Mouse (Mus musculus): ENCODE results near the gene Cask.

Cask gene

DNA sequence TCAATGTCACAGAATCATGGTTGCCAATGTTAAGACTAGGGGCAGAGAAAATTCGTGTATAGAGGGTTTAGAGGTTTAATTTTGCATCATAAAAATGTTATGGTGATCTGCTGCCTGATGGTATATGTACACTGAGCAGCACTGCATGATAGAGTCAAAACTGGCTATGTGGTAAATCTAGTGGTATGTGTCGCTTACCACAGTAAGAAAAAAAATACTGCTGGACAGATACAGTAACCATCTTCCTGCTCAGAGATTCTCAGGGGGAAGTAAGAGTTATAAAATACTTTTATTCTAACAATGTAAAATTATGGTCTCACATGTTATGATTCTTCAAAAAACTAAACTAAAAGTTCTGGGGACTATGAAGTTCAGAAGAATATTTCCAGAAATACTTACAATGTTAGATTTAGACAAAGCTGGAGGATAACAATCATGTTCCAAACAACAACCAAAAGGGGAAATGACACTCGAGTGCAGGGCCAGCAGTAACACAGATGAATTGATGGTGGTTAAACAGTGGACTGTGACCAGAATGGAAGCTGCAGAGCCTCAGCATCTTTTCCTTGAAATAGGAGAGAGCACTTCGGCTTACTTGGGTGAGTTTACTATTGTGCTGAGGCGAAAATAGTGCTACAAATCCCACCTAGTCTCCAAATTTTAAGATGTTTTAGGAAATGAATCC lies 219.4 kb downstream of the Cask start, which contains the start of gene Gpr34:
TSS of gene Gpr34 (plus strand) at position 491 of the 685 bp plus-strand sequence.
- DNase-seq (ENCODE audit: low spot score in 2 of 2), result no peak

DNA sequence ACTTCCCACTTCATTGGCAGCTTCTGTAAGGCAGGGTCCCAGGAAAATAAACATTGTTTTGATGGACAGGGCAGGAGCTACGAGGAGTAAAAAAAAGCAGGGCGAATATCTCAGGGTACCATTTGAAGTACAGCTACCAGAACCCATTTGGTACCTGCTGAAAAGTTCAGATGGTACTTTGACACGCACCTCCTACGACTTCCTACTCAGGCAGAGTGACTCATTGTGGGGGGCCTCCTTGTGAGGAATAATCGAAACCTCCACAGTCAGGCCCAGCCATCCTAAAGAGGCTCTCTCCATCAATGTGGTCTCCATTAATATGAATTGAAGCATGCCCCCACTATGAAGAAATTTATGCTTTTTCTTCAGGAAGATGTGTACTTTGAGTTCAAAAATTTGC lies 228.5 kb downstream of the Cask start:
- DNase-seq (ENCODE audit: low spot score in 2 of 2), result no peak

DNA sequence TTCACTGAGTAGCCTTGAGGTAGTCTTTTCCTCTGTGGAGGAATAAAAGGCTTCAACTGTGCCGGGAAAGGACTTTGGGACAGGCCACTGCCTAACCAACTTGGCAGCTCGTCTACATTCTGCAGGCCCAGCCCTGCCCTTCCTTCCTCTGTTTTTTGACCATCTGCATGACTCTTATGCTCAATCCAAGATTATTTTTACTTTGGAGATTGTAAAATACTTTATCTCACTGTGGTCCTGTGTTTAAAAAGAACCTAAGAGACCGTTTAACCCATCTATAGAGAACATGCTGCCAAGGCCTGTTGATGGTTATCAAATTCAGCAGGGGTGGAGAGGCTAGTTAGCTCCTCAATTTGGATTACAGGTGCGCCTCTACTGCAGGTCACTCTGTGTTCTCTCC lies 229.7 kb downstream of the Cask start:
- DNase-seq (ENCODE audit: low spot score in 2 of 2), result no peak

DNA sequence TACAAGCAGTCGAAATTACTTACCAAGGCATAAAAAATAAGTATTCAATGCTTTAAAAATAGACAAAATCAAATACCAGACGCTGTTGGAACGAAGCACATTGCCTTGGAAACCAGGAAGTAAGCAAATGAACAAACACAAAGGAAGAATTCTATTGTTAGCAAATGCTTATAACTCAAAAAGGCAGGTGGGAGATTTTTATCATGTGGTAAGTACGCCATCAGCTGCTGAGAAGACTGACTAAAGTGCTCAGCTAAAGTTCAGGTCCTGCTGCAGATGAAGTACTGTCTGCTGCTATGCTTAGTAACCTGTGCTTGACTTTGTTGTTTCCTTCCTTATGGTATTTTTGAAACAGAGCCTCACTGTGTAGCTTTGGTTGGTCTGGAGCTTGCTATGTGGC lies 232.7 kb downstream of the Cask start:
- no peak for DNase-seq (ENCODE audit: low spot score in 2 of 2)

DNA sequence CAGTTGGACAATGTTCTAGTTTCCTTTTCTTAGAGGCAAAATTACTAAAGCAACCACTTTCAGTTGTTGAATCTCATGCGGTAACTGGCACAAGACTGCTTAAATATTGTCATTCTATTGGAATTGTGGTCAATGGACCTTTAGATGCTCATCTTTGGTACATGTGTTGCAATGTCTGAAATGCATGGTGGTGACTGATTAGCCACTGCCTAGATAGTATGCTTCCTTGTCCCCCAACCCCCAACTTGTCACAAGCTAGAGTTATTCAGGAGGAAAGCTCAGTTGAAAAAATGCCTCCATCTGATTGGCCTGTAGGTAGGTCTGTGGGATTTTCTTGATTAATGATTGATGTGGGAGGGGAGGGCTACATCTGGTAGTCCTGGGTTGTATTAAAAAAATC lies 233.9 kb downstream of the Cask start:
- no peak for DNase-seq (ENCODE audit: low spot score in 2 of 2)

DNA sequence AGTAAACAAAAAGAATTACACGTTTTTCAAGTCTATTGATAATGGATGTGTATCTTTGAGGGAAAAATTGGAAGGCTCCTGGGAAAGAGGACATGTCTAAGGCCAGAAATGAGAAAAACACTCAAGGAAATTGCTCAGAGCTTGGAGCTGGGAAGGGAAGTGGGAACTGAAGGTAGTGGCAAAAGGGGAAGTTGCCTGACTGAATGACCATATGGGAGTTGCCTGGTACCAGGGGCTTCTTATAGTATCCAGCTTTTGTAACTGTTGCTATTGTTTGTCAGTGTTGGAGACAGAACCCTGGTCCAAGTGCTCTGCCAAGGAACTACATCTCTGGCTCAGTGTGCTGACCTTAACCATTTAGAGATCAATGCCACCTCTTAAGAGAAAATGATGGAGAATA lies 234.4 kb downstream of the Cask start:
- no peak for DNase-seq (ENCODE audit: low spot score in 2 of 2)

DNA sequence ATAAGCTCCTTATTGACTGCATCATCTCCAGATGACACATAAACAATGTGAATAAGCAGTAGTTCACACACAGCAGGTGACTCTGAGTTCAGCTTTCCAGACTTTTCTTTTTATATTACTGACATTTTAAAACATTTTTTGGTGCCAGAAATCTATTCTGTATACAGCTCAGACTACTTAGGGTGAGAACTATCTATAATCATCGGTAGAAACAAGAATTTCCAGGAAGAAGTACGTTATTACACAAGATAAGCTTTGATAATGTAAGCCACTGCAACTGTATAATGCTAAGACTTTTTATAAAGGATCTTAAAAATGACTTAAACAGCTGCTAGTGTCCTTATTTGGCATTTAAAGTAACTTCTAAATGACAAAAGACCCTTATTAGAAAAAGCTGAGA lies 239.1 kb downstream of the Cask start:
- no peak for DNase-seq (ENCODE audit: low spot score in 2 of 2)

DNA sequence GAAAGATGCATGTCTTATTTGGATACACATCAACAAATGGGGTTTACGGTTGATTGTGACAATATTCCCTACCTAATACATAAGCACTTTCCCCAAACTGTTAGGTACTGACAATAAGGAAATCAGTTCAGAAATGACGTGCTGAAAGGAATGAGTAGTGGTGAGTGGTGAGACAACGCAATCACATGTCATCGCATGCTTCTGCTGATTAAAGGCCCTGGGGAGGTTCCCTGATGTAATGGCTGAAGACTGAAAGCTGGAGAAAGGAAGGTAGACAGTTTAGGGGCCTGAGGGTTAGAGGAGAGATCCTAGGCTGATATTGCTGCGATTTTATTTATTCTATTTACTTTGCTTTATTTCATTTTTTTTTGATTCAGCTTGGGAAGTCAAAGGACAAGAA lies 240.1 kb downstream of the Cask start:
- no peak for DNase-seq (ENCODE audit: low spot score in 2 of 2)

DNA sequence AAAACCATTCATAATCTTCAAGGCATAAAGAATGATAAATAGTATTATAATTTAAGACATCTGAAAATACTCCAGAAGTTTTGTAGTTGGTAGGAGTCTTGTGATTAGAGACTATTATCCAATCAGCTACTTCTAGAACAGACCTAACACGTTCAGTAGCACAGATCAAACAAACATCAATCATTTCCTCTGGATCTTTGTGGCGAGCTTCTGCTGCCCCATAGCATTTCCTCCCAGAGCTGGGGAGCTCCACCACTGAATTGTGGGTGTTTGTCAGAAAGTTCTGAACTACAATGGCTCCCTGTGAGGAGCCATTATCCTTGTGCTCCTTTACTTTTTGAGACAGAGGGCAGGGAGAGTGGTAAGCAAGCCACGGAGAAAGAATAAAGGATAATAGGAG lies 243.4 kb downstream of the Cask start:
- DNase-seq (ENCODE audit: low spot score in 2 of 2), result no peak

DNA sequence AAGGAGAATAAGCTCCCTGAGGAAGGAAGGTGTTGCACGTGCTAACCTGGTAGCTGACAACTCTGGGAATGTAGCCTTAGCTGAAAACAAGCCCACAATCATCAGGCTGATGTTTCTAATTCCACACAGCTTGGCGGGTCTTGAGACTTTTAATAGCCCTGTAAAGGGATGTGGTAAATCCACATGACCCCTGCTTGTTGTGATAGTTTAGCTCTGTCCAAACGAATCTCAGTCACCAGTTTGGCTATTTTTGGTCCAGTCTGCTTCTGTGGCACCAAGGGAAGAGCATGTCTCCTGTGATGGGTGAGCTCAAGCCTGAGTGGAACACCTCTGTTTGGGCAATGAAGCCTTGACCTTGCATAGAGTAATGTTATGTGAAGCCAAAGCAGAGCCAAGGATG lies 244.4 kb downstream of the Cask start:
- DNase-seq (ENCODE audit: low spot score in 2 of 2), result no peak

DNA sequence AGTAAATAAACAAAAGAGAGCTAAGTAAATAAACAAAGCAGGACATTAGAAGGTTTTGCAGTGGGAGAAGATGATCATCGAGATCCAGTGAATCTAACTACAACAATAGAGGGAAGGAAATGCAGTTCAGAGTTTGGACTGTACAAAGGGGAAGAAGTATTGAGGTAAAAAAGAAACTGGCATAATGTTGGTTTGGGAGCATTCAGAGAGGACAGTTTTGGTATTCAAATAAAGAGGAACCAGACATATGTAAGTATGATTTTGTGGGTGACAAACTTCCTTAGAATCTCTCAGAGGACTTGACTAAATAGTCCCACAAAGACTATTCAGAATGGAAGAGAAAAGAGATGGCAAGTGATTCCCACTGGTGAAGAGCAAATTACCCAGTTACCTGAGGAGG lies 251.2 kb downstream of the Cask start:
- no peak for DNase-seq (ENCODE audit: low spot score in 2 of 2)

DNA sequence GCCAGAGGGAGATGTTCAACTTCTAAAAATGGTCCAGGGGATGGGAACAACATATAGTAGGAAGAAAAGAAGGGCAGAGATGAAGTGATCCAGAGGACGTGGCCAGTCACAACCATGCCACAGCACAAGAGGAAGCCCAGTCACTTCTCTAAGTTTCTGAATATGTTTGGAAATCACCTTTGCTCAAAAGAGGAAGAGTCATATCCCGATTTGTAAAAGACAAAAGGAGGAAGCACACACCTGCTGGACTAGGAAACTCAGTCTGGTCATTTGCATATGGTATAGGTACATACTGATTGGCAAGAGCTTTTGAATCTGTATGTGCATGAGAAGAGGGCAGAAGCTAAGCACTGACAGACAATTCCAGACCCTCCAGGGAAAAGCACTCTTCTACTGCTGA lies 251.8 kb downstream of the Cask start:
- no peak for DNase-seq (ENCODE audit: low spot score in 2 of 2)

DNA sequence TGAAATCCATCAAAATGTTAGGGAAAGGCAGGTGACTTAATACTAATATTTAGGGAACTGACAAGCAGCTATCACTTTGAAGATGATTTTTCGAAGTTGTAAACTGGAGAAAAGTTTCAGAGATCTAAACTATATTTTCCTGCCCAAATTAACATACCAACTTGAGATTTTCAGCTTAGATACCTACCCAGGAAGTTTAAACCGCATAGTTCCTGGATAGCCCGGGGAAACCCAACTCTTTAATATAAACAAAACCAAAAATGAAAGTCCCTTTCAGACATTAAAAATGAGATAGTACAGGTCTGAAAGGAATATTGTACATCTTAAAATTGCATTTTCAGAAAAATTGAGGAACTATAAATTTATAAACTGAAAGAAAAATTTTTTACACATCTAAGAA lies 273.5 kb downstream of the Cask start:
- no peak for DNase-seq (ENCODE audit: low spot score in 2 of 2)

DNA sequence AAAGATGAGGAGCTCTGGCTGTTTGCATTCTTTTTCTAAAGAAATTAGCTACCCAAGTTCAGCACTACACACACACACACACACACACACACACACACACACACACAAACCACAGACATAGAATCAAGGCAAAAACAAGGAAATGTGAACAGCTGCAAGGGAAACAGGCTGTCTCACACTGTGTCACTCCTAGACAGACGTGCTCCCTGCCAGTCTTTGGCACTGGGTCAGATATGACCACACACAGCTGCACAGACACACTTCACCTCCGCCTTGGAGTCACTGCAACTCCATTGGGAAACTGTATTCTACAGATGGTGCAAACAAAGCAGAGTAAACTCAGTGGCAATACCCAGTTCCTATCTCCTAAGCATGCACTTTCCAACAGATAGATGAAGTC lies 274.6 kb downstream of the Cask start:
- DNase-seq (ENCODE audit: low spot score in 2 of 2), result peak in 1 of 2 experiments; percentile 22

DNA sequence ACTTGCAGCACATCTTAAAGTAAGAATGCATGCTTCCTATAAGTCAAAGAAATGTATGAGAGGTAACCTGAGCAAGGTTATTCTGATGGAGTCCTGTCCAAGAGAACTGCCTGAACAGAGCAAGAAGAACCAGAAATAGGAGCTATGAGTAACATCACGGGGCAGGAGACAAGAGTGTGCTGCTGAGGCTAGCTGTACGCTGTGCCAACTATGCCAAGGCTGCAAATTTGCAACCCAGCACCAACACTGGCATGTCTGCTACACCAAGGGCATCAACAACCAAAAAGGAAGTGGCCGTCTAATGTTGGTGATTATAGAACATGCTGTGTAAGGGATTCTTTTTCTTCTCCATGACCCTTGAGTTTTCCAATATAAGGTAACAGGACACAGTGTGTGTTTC lies 276.3 kb downstream of the Cask start:
- no peak for DNase-seq (ENCODE audit: low spot score in 2 of 2)

DNA sequence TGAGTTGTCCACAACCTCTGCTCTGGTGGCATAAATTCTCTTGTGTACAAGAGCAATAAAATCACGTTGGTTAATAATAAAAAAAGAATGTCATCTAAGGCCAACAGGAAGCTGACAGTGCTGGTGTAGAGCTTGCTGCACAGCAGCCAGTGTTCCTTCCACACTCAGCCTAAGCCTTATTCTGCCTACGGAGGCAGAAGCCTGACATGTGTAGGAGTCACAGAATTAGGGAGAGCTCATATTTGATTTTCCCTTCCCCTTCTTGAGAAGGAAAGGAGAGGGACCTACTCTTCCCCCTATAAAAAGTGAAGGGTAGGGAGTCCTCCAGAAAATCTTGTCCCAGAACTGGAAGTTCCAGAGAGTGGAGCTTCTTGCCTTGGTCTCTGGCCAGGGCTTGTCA lies 276.9 kb downstream of the Cask start:
- peak in 1 of 2 experiments; percentile 0 for DNase-seq (ENCODE audit: low spot score in 2 of 2)

DNA sequence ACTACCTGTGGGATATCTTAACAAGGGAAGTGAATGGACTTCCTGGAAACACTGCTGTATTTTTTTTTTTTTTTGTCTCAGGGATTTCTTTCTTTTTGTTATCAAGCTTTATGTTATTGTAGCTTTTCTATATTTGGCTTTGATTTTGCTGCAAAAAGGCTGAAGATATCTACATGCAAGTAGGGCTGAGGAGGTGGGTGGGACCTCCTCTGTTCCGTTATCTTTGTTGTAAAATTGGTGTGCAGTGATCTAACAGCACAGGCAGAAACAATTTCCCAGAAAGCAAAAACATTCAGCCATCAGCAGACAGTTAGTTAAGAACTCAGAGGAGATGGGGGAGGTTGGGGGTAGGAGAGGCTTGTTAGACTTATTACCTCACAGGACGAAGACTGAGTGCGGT lies 296.7 kb downstream of the Cask start:
- DNase-seq (ENCODE audit: low spot score in 2 of 2), result no peak

DNA sequence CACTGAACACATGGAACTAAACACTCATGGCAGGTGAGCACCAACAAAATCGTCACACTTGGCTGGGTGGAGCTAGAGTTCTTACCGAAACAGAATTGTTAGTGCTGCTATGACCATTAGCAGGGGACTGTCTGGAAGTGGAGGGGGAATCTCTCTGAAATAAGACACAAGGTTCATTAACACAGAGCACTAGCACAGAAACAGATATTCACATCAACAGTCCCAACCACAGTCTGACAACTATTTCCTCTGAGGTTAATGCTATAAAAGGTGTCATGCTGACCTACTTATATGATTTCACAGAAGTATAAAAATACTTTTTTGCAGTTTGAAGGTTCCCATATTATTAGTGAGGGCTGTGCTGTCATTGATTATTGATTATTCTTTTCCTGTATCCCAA lies 298.9 kb downstream of the Cask start:
- DNase-seq (ENCODE audit: low spot score in 2 of 2), result no peak

DNA sequence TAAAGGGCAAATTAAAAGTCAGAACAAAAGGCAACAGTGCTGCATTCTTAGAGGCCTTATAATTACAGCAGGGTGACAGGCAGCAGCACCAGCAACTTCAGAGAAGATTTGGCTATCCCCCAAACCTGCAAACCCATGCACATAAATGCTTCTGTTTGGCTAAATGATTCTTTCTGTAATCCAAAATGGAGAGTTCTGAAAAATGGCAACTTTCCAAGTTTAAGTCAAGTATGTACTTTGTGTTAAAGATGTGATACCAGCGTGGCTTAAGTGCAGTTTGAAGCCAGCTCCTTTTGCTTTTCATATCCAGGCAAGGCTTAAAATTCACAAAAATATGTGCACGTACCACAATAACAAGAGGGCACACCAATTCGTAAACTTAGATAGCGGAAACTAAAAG lies 299.6 kb downstream of the Cask start:
- DNase-seq (ENCODE audit: low spot score in 2 of 2), result no peak

DNA sequence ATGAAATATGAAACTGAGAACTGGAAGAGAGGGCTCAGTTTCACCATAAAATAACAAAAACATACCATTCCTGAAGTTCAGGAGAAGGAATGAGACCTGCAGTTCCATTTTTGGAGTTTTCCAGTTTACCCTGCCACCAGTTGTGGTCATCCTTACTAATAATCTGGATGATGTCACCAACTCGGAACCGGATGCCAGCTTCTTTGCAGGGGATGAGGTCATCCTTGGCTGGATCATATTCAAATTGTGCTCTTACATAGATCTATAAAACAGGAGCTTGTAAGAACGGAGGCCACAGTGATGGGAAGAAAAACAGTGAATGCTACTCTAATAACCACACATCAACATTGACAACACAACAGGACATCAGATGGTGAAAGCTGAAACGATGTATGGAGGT lies 302.1 kb downstream of the Cask start:
- DNase-seq (ENCODE audit: low spot score in 2 of 2), result no peak

DNA sequence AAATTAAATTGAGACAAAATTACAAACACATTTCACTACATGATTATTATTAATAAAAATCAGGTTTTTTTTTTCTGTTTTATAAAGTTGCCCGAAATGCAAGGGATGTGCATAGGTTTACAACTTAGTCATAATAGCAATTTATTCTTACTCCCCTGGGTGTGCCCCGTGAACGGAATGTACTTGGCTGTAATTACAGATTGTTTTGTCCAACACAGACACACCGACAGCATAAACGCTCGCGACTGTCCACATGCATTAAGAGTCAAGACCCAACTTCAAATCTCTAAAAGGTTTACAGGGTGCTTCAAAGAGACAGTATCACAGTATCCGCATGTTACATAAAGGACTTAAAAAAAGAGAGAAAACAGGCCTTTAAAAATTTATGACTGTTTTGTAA lies 329.9 kb downstream of the Cask start:
- peak in 1 of 2 experiments; percentile 16 for DNase-seq (ENCODE audit: low spot score in 2 of 2)

DNA sequence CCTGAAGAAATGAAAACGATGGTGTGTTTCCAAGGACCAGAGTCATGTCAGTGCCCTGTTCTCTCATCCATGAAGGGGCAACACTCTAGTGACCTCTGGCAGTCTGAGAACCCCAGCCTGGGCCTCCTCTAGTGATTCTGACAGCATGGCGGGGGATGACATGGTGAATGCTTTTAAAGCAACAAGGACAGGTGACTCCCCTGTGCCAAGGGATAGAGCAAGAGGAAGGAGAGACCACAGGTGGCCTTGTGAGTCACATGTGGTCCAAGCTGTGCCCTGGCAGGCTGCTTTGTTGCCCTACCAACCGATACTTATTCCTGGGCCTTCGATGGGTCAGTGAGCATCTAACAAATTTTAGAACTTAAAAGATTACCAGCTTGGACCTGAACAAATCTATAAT lies 330.6 kb downstream of the Cask start:
- no peak for DNase-seq (ENCODE audit: low spot score in 2 of 2)

DNA sequence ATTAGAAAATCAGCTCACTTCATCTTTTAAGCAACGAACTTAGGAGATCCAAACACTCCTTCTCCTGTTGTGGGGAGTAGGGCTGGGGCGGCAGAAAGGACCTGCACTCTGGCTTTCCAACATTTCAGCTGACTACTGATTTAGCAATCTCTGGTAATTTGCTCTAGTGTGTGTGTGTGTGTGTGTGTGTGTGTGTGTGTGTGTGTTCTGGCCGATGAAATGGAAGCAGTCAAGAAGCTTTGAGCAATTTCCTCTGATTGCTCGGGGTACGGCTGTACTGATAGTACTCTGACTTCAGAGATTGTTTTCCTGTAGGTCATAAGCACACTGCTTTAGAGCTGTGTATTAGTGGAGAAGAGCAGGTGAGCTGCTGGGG lies 331.8 kb downstream of the Cask start:
- peak in 1 of 2 experiments; percentile 29 for DNase-seq (ENCODE audit: low spot score in 2 of 2)

DNA sequence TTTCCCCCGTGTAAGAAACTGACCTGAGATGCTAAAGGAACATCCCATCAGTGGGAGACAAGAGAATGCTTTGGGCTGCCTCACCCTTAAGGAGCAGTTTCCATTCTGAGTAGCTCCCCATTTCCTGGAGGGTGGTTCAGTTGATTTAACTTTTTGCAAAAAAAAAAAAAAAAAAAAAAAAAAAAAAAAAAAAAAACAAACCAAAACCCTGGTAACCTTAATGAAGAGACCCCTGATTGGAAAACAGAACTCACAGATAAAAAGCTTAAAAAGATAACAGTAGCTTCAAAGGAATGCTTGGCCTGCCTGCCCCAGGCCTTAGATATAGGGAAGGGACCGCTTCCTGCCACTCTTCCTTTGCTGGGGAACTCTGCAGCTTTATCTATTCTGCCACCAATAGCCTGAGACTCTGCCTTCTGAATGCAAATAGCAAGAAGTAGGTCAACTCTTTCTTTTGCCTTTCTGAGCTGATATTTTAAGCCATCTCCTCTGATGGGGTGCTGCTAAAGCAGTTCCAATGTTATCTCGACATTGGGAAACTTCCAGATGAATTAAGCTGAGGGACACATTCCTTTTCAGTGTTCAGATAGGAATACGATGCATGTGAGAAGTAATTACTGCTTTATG lies 332.3 kb downstream of the Cask start:
- no peak for DNase-seq (ENCODE audit: low spot score in 2 of 2)

Measured in urinary bladder, postnatal 36 days (tissue).